Mouse (Mus musculus) monocyte, adult 5-6 weeks (primary cell): ENCODE results near the gene BC107364. TPM values are rescaled to one million over a fixed set of nuclear protein-coding genes. Genes with fewer than 3 reads are reported as not detected.
A peak's percentile ranks its signal among the peaks of the same experiment; 100 is the strongest.
"Not testable (repeated sequence)": the region's sequence is repeated elsewhere in the genome, so short reads cannot be mapped to it uniquely, and the experiment has no call there.

Source experiments
- ATAC-seq: fragments of 153-309, 156-312 bp; replicated peaks from 2 replicates; pipeline ENCODE4 v1.8.0; 2017; ENCODE audit warnings: mild to moderate bottlenecking; ENCODE audit not compliant: low TSS enrichment, insufficient number of reproducible peaks, severe bottlenecking, poor library complexity, low FRiP score
- total RNA-seq: library from RNA; stranded (forward); fragments of 200-1000, 200-491, 200-594 nt; gene quantifications from 3 replicates; pipeline ENCODE4 v1.2.3, GENCODE M21; 2017

Gene BC107364
- total RNA-seq, 1 experiment from 2014 or later, result not detected

DNA sequence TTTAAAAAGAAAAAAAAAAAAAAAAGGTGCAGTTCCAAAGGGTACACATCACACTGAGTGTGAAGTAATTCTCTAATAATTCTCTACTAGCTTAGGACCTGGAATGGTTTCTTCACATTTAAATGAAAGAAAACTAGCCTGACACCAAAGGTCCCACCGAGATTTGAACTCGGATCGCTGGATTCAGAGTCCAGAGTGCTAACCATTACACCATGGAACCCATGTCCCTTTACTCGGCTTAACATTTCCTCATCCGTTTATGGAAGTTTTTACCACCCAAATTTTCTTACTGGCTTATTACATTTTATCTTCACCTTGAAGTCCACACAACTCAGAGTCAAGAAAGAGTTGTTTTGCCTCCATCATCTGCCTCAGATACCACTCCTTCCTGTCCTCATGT, 53.2 kb downstream of the BC107364 start:
- no peak for ATAC-seq

DNA sequence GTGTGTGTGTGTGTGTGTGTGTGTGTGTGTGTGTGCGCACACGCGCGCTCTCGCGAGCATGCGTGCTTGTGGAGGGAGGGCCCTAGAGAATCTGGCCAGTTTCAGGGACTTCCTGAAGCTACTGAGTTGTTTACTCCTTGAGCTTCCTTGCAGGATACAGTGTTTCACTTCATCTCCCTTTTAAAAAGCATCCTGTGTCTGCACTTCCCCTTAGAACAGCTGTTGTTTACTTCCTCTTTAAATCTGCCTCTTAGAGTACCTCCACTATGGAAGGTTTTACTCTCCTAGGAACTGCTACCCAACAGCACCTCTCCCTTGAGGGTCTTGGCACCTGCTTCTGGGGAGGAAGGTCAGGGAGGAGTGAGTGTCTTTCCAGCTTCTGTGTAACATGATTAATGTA, 55.2 kb downstream of the BC107364 start:
- ATAC-seq, result 0 out of 2 replicates have a peak, but pooled peaks have one; percentile 13

DNA sequence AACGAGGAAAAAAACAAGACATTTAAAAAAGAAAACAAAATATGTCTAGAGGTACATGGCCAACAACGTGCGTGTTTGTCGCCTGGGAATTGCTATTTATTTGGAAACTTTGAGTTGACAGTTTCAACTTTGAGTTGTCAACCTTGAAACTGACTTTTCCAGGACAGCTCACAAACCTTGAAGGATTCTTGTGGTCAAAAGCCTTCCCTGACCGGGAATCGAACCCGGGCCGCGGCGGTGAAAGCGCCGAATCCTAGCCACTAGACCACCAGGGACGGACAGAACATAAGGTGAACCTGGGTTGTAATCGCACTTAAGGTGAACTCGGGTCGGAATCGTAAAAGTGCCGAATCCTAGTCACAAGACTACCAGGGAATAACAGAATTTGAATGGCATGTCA, 64.9 kb downstream of the BC107364 start:
- not testable (repeated sequence) for ATAC-seq

Other genes with a start within 250 kb of the BC107364 start
- 3.9 to 8.1 TPM (median 6.9 TPM) in 3 replicates for gene Bola1, start 232.6 kb downstream of the BC107364 start, total RNA-seq
- 11.5 to 28.2 TPM (median 14.2 TPM) in 3 replicates for gene Hist2h2ab, start 232.4 kb downstream of the BC107364 start, total RNA-seq
- 169 to 362 TPM (median 289 TPM) in 3 replicates for gene Hist2h2ac, start 231.4 kb downstream of the BC107364 start, total RNA-seq
- 2.5 to 12.5 TPM (median 3.6 TPM) in 3 replicates for gene Hist2h2be, start 231.2 kb downstream of the BC107364 start, total RNA-seq
- 1.5 to 1.6 TPM in 2 of 3 replicates, not detected in the other for gene Hist2h3c2, start 213.2 kb downstream of the BC107364 start, total RNA-seq
- 492 to 498 TPM (median 493 TPM) in 3 replicates for gene Hist2h2aa2, start 212.0 kb downstream of the BC107364 start, total RNA-seq
- gene Hist2h2aa1, start 206.8 kb downstream of the BC107364 start, total RNA-seq, result 960 to 1,517 TPM (median 1,455 TPM) in 3 replicates
- gene Hist2h3c1, start 205.6 kb downstream of the BC107364 start, total RNA-seq, result not detected in 3 replicates
- gene Hist2h4, start 189.0 kb downstream of the BC107364 start, total RNA-seq, result 9.6 to 40.3 TPM (median 12.9 TPM) in 3 replicates
- 4.4 to 34.9 TPM (median 10.9 TPM) in 3 replicates for gene Hist2h3b, start 183.7 kb downstream of the BC107364 start, total RNA-seq
- 249 to 540 TPM (median 349 TPM) in 3 replicates for gene Hist2h2bb, start 182.6 kb downstream of the BC107364 start, total RNA-seq
- 11.6 to 16.4 TPM (median 12.6 TPM) in 3 replicates for gene Fcgr1, start 158.3 kb downstream of the BC107364 start, total RNA-seq
- gene Hfe2, start 72.9 kb upstream of the BC107364 start, total RNA-seq, result 0.64 TPM in 1 of 3 replicates, not detected in the others
- 575 to 636 TPM (median 578 TPM) in 3 replicates for gene Txnip, start 105.7 kb upstream of the BC107364 start, total RNA-seq
- gene Gm16253, start 124.7 kb upstream of the BC107364 start, total RNA-seq, result not detected in 3 replicates
- 75.3 to 86.8 TPM (median 84.0 TPM) in 3 replicates for gene Polr3gl, start 141.9 kb upstream of the BC107364 start, total RNA-seq
- not detected in 3 replicates for gene Ankrd34a, start 144.3 kb upstream of the BC107364 start, total RNA-seq
- gene Lix1l, start 148.8 kb upstream of the BC107364 start, total RNA-seq, result 0.68 to 0.95 TPM in 2 of 3 replicates, not detected in the other
- 41.2 to 53.1 TPM (median 49.7 TPM) in 3 replicates for gene Rbm8a, start 177.6 kb upstream of the BC107364 start, total RNA-seq
- gene Pex11b, start 183.1 kb upstream of the BC107364 start, total RNA-seq, result 11.2 to 27.1 TPM (median 22.5 TPM) in 3 replicates
- 0.19 TPM in 1 of 3 replicates, not detected in the others for gene Gm42957, start 183.2 kb upstream of the BC107364 start, total RNA-seq
- gene Itga10, start 193.3 kb upstream of the BC107364 start, total RNA-seq, result 0.21 to 1.2 TPM (median 0.38 TPM) in 3 replicates
- gene Ankrd35, start 217.8 kb upstream of the BC107364 start, total RNA-seq, result 0.21 to 0.68 TPM (median 0.38 TPM) in 3 replicates
- 6.2 to 29.1 TPM (median 14.9 TPM) in 3 replicates for gene Pias3, start 244.1 kb upstream of the BC107364 start, total RNA-seq